Mouse (Mus musculus): ENCODE results near the gene R3hcc1l. TPM values are rescaled to one million over a fixed set of nuclear protein-coding genes. Genes with fewer than 3 reads are reported as not detected.

R3hcc1l gene
- total RNA-seq, 2 experiments from 2014 or later: 11.0 to 12.8 TPM

GRCm38 (mm10) chr19:42593456-42593855 lies 74.9 kb downstream of the R3hcc1l start:
- intact Hi-C loops (cut with DNase I): loop anchor here (5.0 kb wide), 1 partner anchor 154 kb away; no protein-coding TSS in a partner anchor
- no peak for DNase-seq

GRCm38 (mm10) chr19:42595066-42595465 lies 76.5 kb downstream of the R3hcc1l start:
- intact Hi-C loops (cut with DNase I): no loop called here

GRCm38 (mm10) chr19:42597286-42597685 lies 78.7 kb downstream of the R3hcc1l start:
- intact Hi-C loops (cut with DNase I): no loop called here
- DNase-seq: no peak

More at GRCm38 (mm10) chr19:42595066-42595465, 76.5 kb downstream of the R3hcc1l start:
- DNase-seq: no peak

GRCm38 (mm10) chr19:42597896-42598295 lies 79.3 kb downstream of the R3hcc1l start:
- intact Hi-C loops (cut with DNase I): no loop called here
- no peak for DNase-seq

GRCm38 (mm10) chr19:42599891-42600290 lies 81.3 kb downstream of the R3hcc1l start:
- DNase-seq: no peak
- intact Hi-C loops (cut with DNase I): no loop called here

GRCm38 (mm10) chr19:42600591-42600990 lies 82.0 kb downstream of the R3hcc1l start:
- DNase-seq: no peak
- intact Hi-C loops (cut with DNase I): no loop called here

GRCm38 (mm10) chr19:42601445-42601844 lies 82.9 kb downstream of the R3hcc1l start:
- intact Hi-C loops (cut with DNase I): no loop called here
- DNase-seq: no peak

GRCm38 (mm10) chr19:42602041-42602440 lies 83.5 kb downstream of the R3hcc1l start:
- intact Hi-C loops (cut with DNase I): no loop called here
- DNase-seq: no peak

GRCm38 (mm10) chr19:42602576-42602975 lies 84.0 kb downstream of the R3hcc1l start:
- DNase-seq: no peak

GRCm38 (mm10) chr19:42608082-42608481 lies 89.5 kb downstream of the R3hcc1l start:
- DNase-seq: no peak
- intact Hi-C loops (cut with DNase I): no loop called here

More at GRCm38 (mm10) chr19:42602576-42602975, 84.0 kb downstream of the R3hcc1l start:
- intact Hi-C loops (cut with DNase I): no loop called here

GRCm38 (mm10) chr19:42609716-42610115 lies 91.2 kb downstream of the R3hcc1l start:
- intact Hi-C loops (cut with DNase I): no loop called here
- no peak for DNase-seq

- intact Hi-C loops (cut with DNase I): no loop called here
- no peak for DNase-seq
These were observed 93.2 kb downstream of the R3hcc1l start for GRCm38 (mm10) chr19:42611746-42612145.

- DNase-seq: peak; percentile 80 to 82
- intact Hi-C loops (cut with DNase I): no loop called here
These were observed 94.1 kb downstream of the R3hcc1l start, which contains the start of gene Loxl4 for GRCm38 (mm10) chr19:42612654-42613053. Gene Loxl4, minus strand, starts transcription at chr19:42612813.

GRCm38 (mm10) chr19:42613116-42613515 lies 94.6 kb downstream of the R3hcc1l start:
- DNase-seq: no peak
- intact Hi-C loops (cut with DNase I): no loop called here

GRCm38 (mm10) chr19:42613647-42614225 lies 95.2 kb downstream of the R3hcc1l start:
- intact Hi-C loops (cut with DNase I): no loop called here

GRCm38 (mm10) chr19:42628068-42628467 lies 109.5 kb downstream of the R3hcc1l start:
- no peak for DNase-seq
- intact Hi-C loops (cut with DNase I): no loop called here

More at GRCm38 (mm10) chr19:42613647-42614225, 95.2 kb downstream of the R3hcc1l start:
- DNase-seq: no peak

- intact Hi-C loops (cut with DNase I): no loop called here
- peak in 1 of 2 experiments; percentile 33 for DNase-seq
These were observed 113.0 kb downstream of the R3hcc1l start for GRCm38 (mm10) chr19:42631541-42631961.

GRCm38 (mm10) chr19:42632301-42632700 lies 113.7 kb downstream of the R3hcc1l start:
- intact Hi-C loops (cut with DNase I): no loop called here

GRCm38 (mm10) chr19:42633650-42634049 lies 115.1 kb downstream of the R3hcc1l start:
- intact Hi-C loops (cut with DNase I): no loop called here
- no peak for DNase-seq

More at GRCm38 (mm10) chr19:42632301-42632700, 113.7 kb downstream of the R3hcc1l start:
- no peak for DNase-seq

- intact Hi-C loops (cut with DNase I): no loop called here
- no peak for DNase-seq
These were observed 118.1 kb downstream of the R3hcc1l start for GRCm38 (mm10) chr19:42636631-42637030.

GRCm38 (mm10) chr19:42638604-42639481 lies 120.3 kb downstream of the R3hcc1l start:
- intact Hi-C loops (cut with DNase I): no loop called here
- DNase-seq: peak; percentile 47 to 49
